Mouse (Mus musculus) frontal cortex, adult 2 months (tissue): Measurements from ENCODE around the gene Scn10a. TPM values are rescaled to one million over a fixed set of nuclear protein-coding genes. Genes with fewer than 3 reads are reported as not detected.

Source experiments
- DNase-seq, 2 experiments: peaks; one replicate each; pipeline ENCODE4 v3.0.0; 2022; ENCODE audit warnings: low spot score in 1 of 2; ENCODE audit errors: extremely low spot score in 1 of 2
- polyA plus RNA-seq: library from polyadenylated mRNA; depleted of rRNA; stranded (reverse); fragments of >200 nt; gene quantifications from 2 replicates; pipeline ENCODE4 v1.2.3, GENCODE M21; 2012

The Scn10a gene
- polyA plus RNA-seq, 1 experiment = 0.10 TPM

- DNase-seq = no peak
Observed at GRCm38 (mm10) chr9:119641985-119642384, 77.1 kb downstream of the Scn10a start.

DNA sequence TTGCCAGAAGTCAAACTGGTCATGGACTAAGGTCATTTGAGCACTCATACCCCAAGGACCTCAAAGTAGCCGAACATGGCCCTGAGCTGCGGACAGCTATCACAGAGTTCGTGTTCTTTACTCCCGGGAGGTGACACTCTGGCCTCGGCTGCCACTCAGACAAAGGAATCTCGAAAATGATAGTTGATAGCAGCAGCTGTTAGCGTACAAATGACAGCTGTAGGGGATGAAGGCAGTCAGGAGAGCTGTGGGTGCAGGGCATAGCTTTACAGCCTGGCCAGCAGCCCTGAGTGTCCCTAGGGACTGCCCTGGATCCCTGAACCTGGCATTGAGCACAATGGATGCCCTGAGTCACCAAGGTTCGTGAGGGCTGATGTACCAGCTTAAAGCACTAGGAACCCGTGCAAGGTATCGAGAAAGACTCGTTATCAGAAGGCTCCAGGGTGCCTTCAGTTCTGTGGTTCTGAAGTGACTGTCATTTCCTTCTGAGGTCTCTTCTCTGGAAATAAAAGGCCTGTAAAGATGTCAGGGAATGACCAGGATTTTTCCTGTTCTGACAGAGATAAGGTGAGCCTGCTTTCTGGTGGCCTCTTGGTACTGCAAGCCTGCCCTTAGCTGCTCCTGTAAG lies 84.8 kb downstream of the Scn10a start:
- DNase-seq = no peak

- no peak for DNase-seq
Observed at GRCm38 (mm10) chr9:119633475-119633874, 85.6 kb downstream of the Scn10a start.

- peak in 1 of 2 experiments; percentile 12 for DNase-seq
Observed at GRCm38 (mm10) chr9:119632801-119633200, 86.3 kb downstream of the Scn10a start.

- DNase-seq = no peak
Observed at GRCm38 (mm10) chr9:119631899-119632533, 87.1 kb downstream of the Scn10a start.

DNA sequence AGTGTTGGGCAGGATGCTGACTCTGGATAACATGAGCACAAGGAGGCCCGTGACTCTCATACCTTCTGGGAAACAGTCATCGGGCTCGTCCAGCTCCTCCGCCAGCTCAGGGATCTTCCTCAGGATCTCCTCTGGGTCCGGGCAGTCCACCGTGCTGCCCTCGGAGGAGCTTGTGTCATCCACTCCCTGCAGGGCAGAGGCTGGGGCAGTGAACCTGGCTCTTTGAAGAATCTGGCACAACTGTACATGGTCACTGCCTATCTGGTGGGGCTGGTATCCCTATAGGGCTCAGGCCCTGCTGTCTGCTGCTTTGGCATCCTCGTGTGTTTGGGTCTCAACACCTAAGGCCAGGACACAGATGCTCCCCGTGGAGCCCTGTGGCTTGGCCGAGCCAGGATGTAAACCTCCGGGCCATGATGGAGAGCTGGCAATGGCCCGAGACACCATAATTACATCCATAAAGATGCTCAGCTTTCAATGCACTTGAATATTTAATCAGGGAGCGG lies 87.7 kb downstream of the Scn10a start:
- DNase-seq = no peak

GRCm38 (mm10) chr9:119628690-119629268 lies 90.3 kb downstream of the Scn10a start:
- DNase-seq = no peak

DNA sequence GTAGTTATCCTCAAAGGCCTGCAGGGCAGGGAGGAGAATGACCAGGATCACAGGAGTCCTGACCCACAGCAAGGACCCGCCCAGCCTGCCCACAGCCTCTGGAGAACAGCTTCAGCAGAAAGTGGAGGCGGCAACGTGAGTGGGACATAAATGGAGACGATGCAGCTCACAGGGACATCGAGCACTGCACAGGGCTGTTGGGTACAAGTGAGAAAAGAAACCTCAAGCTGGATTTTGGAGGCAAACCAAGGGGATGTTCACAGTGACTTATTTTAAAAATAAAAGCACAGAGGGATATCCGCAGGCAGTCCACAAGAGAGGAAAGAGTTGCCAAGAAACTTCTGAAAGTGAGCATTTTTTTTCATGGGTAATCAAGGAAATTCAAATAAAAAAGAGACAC lies 91.9 kb downstream of the Scn10a start:
- DNase-seq = peak; percentile 16 to 23

DNA sequence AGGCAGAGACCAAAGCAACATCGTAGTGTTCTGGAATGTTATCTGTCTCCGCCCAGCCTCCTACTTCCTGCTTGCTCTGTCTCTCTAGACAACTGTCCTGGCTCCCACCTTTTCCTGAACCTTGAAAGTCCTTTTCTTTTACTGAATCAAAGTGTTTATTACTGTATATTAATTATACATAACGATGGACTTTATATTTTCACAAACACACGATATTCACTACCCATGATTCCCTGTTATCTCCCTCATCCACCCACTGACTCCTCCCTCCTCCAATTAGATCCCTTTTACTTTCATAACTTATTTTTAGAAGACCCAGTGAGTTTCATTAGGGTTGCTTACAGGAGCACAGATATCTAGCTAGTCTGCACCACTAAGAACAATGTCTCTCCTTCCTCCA lies 95.0 kb downstream of the Scn10a start:
- DNase-seq = no peak

DNA sequence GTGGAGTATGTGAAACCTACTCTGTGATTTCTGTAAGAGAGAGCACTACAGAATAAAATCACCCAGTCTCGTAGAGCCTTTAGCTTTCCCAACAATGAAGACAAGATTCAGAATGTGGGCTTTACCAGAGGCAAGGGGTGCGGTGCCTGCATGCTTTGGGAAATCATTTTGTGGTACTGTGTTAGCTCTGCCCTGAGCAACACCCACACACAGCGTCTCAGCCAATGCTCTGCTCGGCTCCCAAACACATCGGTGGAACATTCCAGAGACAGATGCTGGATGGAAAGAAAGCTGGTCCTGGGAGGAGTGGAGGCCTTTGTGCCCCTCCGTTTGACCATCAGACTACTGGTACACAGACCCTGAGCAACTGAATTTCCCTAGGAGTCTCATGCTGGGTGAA lies 104.3 kb downstream of the Scn10a start:
- DNase-seq = peak in 1 of 2 experiments; percentile 33

GRCm38 (mm10) chr9:119610563-119611166 lies 108.5 kb downstream of the Scn10a start:
- DNase-seq = no peak

DNA sequence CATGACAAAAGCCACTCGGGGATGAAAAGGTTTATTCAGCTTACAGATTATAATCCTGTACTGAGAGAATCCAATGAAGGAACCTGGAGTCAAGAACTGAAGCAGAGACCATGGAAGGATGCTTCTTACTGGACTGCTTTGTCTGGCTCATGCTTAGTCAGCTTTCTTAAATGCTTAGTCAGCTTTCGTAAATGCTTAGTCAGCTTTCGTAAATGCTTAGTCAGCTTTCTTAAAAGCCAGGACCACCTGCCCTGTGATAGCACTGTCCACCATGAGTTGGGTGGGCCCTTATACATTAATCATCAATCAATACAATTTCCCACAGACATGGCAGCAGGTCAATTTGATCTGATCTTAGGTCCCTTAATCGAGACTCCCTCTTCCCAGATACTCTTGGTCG lies 112.2 kb downstream of the Scn10a start:
- DNase-seq = no peak

DNA sequence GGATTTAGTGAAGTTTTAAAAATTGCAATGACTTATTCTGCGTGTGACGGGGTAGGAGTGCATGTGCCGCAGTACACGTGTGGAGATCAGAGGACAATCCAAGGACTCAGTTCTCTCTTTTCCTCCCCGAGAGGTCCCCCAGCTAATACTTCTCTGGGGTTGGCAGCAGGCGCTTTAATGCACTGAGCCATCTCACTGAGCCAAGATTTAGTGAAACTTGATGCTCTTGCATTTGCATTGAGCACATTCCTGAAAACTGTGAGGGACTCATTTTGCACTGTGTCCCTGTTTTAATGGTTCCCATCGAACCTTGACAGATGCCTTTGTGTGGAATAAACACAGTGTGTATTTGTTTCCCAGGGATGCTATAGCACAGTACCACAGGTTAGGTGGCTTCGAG lies 114.5 kb downstream of the Scn10a start:
- DNase-seq = no peak

DNA sequence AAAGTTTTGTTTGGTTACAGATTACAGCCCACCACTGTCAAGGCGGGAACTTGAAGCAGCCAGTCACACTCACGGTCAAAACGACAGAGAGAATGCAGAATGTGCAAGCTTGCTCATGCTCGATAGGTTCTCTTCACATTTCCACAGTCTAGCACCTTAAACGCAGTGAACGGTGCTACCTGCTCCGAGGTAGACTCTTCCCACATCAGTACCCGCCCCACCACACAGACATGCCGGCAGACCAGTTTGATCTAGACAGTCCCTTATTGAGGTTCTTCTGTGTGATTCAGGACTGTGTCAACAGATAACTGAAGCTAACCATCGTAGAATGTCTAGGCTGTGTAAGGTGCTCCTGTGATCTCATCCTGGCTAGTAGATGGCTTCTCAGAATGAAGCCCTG lies 120.6 kb downstream of the Scn10a start:
- DNase-seq = no peak

DNA sequence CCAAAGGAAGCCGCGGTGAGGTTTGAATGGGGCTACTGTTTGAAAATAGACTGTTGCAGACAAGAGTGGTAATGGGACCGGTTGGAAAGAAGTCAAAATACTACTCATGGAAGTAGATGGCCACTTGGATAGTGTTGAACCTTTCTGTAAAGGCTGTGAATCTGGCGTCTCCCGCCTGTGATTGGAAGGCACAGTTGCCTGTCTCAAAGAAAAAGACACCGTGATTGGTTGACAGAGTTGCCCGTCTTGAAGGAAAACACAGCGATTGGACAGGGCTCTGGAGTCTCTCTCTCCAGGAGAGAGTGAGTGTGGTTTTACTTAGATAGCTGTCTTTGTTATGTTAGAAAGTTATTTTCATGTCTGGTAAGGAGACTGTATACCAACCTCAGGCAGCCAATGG lies 121.8 kb downstream of the Scn10a start:
- DNase-seq = no peak

GRCm38 (mm10) chr9:119589592-119589991 lies 129.5 kb downstream of the Scn10a start:
- DNase-seq = no peak

GRCm38 (mm10) chr9:119588763-119589449 lies 130.2 kb downstream of the Scn10a start:
- no peak for DNase-seq

DNA sequence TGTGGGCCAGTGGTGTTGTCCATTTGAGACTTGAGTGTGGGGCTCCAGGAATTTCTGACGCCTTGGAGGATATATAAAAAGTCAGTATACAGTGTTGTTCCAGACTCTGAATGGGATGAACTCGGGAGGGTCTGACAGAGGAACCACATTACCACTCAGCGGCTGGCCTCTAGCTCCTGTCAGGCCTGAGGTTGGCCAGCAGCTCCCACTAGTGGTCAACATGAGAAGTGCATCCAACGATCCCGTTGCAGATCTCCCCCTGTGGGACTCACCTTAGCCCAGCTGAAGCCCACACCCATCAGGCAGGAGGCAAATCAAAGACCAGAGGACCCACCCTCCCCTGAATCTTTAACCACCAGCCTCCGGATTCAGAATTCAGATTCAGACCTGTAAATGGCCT lies 138.5 kb downstream of the Scn10a start:
- peak in 1 of 2 experiments; percentile 87 for DNase-seq

DNA sequence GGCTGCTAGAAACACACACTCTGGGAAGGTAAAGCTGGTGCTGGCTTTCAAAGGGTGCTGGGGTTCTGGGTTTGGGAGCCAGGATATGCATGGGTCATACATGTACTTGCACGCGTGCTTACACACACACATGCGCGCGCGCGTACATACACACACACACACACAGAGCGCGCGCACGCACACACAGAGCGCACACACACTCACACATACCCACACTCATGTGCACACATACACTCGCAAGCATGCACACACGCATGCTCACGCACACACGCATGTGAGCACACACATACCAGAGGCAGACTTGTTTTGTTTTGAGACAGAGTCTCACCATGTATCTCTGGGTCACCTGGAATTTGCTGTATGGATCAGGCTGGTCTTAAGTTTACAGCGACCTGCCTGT lies 138.9 kb downstream of the Scn10a start:
- DNase-seq = no peak

DNA sequence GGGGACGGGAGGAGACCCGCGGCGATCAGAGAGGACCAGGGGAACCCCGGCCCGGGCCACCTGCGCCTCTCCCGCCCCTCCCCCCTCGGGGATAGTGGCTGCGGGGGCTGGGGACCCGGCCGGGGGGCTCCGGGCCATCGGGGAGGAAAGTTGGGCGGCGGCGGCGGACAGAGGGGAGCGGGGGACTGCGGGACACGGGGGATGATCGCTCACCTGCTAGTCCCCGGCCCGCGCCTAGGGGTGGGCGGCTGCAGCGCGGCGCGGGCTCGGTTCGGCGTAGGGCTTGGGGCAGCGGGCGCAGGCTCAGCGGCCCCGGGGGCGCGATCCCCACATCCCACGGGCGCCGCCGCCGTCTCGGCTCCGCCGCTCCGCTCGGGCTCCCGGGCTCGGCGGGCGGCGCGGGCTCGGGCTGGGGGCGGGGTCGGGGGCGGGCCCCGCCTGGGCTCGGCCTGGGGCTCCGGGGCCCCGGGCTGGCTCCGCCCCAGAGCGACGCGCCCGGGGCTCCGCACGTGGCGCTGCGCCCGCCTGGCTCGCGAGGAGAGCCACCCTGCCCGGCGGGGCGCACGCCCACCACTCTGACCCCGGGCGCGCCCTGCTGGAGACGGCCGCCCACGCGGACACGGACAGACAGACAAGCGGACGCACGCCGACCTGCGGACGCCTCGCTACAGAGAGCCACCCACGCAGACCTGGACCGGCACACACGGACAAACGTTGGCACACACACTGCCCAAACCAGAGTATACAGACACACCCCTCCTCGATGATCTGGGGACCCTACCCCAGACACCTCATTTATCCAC lies 140.3 kb downstream of the Scn10a start, which contains the start of gene Scn5a:
Gene Scn5a (minus strand): TSS at position 381 of the 803 bp plus-strand sequence.
- no peak for DNase-seq
